31 mouse cellular contexts compared by ENCODE assay signal in genomic region chr15:11954190-11954589, GRCm38 (mm10). TPM values are rescaled to one million over a fixed set of nuclear protein-coding genes. Genes with fewer than 3 reads are reported as not detected.
DNase-seq lines count a peak whose midpoint lies in the region; ATAC-seq and TF ChIP-seq lines count a peak whose summit lies in the region.
"Had no signal": no experiment of that assay in that cellular context is flagged by ENCODE, and none has a peak within 500 bp of the region (broad histone marks: within the 10 kb centered on the region; RNA-seq: fewer than 3 reads in every experiment).

No protein-coding gene starts in this region.

- no peak overlapping the region for H3K4me3 ChIP-seq in hindbrain, postnatal 0 days (ENCODE audit: low read length)
- H3K4me3 ChIP-seq in hindbrain, embryonic 14.5 days (replicated peaks; ENCODE audit: low read length): no peak overlapping the region
- H3K4me3 ChIP-seq in embryonic facial prominence, embryonic 10.5 days: no peak overlapping the region
- H3K4me3 ChIP-seq: embryonic facial prominence, embryonic 13.5 days; erythroblast, embryonic 14.5 days; forebrain, embryonic 10.5 days; forebrain, embryonic 13.5 days; heart, embryonic 12.5 days; heart, embryonic 15.5 days; hindbrain, embryonic 10.5 days; hindbrain, embryonic 13.5 days had no signal

- no peaks in the 10 kb centered on the region for H3K27me3 ChIP-seq in hindbrain, postnatal 0 days (ENCODE audit: insufficient read depth, low read length)
- H3K27me3 ChIP-seq in hindbrain, embryonic 14.5 days (ENCODE audit: control insufficient read depth, insufficient read depth, low read length): no peaks in the 10 kb centered on the region
- no peaks in the 10 kb centered on the region for H3K27me3 ChIP-seq in embryonic facial prominence, embryonic 10.5 days (replicated peaks; ENCODE audit: low read depth, poor library complexity, severe bottlenecking)
- H3K27me3 ChIP-seq: CH12.LX; embryonic facial prominence, embryonic 13.5 days; forebrain, embryonic 13.5 days; heart, embryonic 12.5 days; heart, embryonic 15.5 days; hindbrain, embryonic 13.5 days had no signal

- no peak for ATAC-seq in hindbrain, postnatal 0 days
- ATAC-seq in hindbrain, embryonic 14.5 days (ENCODE audit: low FRiP score): no peak
- ATAC-seq: forebrain, embryonic 13.5 days; forebrain, embryonic 16.5 days; intestine, postnatal 0 days had no signal

- H3K36me3 ChIP-seq in hindbrain, postnatal 0 days (ENCODE audit: insufficient read depth, low read length): no peaks in the 10 kb centered on the region
- H3K36me3 ChIP-seq in hindbrain, embryonic 14.5 days (replicated peaks; ENCODE audit: control insufficient read depth, insufficient read depth): no peaks in the 10 kb centered on the region
- H3K36me3 ChIP-seq in embryonic facial prominence, embryonic 10.5 days (replicated peaks): no peaks in the 10 kb centered on the region
- H3K36me3 ChIP-seq: embryonic facial prominence, embryonic 13.5 days; forebrain, embryonic 10.5 days; G1E; heart, embryonic 12.5 days; heart, embryonic 15.5 days; hindbrain, embryonic 10.5 days; hindbrain, embryonic 13.5 days had no signal

- DNase-seq in adrenal gland, adult 2 months: peak; percentile 29
- DNase-seq in adrenal gland, adult 8-10 months: no peak
- DNase-seq in hindbrain, postnatal 0 days (ENCODE audit: low spot score): peak; percentile 12
- no peak for DNase-seq in hindbrain, embryonic 14.5 days (ENCODE audit: low spot score)
- peak; percentile 64 for DNase-seq in adipocyte (ENCODE audit: low spot score)
- peak; percentile 14 to 51 for DNase-seq in adrenal gland, postnatal 36 days
- no peak for DNase-seq in cerebellum, postnatal 14 days
- DNase-seq in embryonic facial prominence, embryonic 10.5 days (ENCODE audit: low spot score): no peak
- DNase-seq: B cell, adult 2 months; cerebellum, adult 18-20 months; cerebellum, adult 9-10 months; cerebellum, postnatal 25 days; gastrocnemius, postnatal 10 days; gastrocnemius, postnatal 36 days; heart, postnatal 10 days; heart, postnatal 36 days; kidney, adult 8-10 months had no signal

- H3K4me2 ChIP-seq in hindbrain, postnatal 0 days (ENCODE audit: low read depth, low read length): no peak overlapping the region
- H3K4me2 ChIP-seq in hindbrain, embryonic 14.5 days (replicated peaks): no peak overlapping the region
- H3K4me2 ChIP-seq: embryonic facial prominence, embryonic 13.5 days; forebrain, embryonic 13.5 days; heart, embryonic 12.5 days; heart, embryonic 15.5 days; hindbrain, embryonic 13.5 days had no signal

- no peak overlapping the region for H3K9ac ChIP-seq in hindbrain, postnatal 0 days (replicated peaks; ENCODE audit: low read length)
- H3K9ac ChIP-seq in hindbrain, embryonic 14.5 days: no peak overlapping the region
- H3K9ac ChIP-seq: embryonic facial prominence, embryonic 13.5 days; forebrain, embryonic 13.5 days; heart, embryonic 12.5 days; heart, embryonic 15.5 days; hindbrain, embryonic 13.5 days had no signal

- WGBS in hindbrain, postnatal 0 days: 47% methylated on average over 4 of the region's 4 CpGs
- WGBS in hindbrain, embryonic 14.5 days: 51% methylated on average over 4 of the region's 4 CpGs
- 70% methylated on average over 4 of the region's 4 CpGs for WGBS in embryonic facial prominence, embryonic 10.5 days

- H3K4me1 ChIP-seq in hindbrain, postnatal 0 days (ENCODE audit: insufficient read depth, low read length): no peaks in the 10 kb centered on the region
- no peaks in the 10 kb centered on the region for H3K4me1 ChIP-seq in hindbrain, embryonic 14.5 days (replicated peaks; ENCODE audit: control insufficient read depth, insufficient read depth, low read length)
- H3K4me1 ChIP-seq in embryonic facial prominence, embryonic 10.5 days: no peaks in the 10 kb centered on the region
- H3K4me1 ChIP-seq: embryonic facial prominence, embryonic 13.5 days; forebrain, embryonic 10.5 days; forebrain, embryonic 13.5 days; heart, embryonic 12.5 days; heart, embryonic 15.5 days; hindbrain, embryonic 10.5 days; hindbrain, embryonic 13.5 days had no signal

- TF ChIP-seq CTCF in hindbrain, postnatal 0 days (IDR thresholded peaks at IDR 0.05; ENCODE audit: low read depth): no peak

- H3K9me3 ChIP-seq in hindbrain, postnatal 0 days (ENCODE audit: low read length): no peaks in the 10 kb centered on the region
- no peaks in the 10 kb centered on the region for H3K9me3 ChIP-seq in hindbrain, embryonic 14.5 days (ENCODE audit: control insufficient read depth, low read length)
- no peaks in the 10 kb centered on the region for H3K9me3 ChIP-seq in embryonic facial prominence, embryonic 10.5 days
- H3K9me3 ChIP-seq: embryonic facial prominence, embryonic 13.5 days; forebrain, embryonic 10.5 days; forebrain, embryonic 13.5 days; G1E; heart, embryonic 12.5 days; heart, embryonic 15.5 days; hindbrain, embryonic 10.5 days; hindbrain, embryonic 13.5 days had no signal

- H3K27ac ChIP-seq in hindbrain, postnatal 0 days: no peak overlapping the region
- no peak overlapping the region for H3K27ac ChIP-seq in hindbrain, embryonic 14.5 days
- no peak overlapping the region for H3K27ac ChIP-seq in embryonic facial prominence, embryonic 10.5 days (replicated peaks)
- H3K27ac ChIP-seq: embryonic facial prominence, embryonic 13.5 days; forebrain, embryonic 10.5 days; forebrain, embryonic 13.5 days; heart, embryonic 15.5 days; hindbrain, embryonic 10.5 days; hindbrain, embryonic 13.5 days had no signal

RNA-seq across cellular contexts. Expression of gene Sub1, which starts 42.6 kb away (rescaled TPM):
- total RNA-seq in adrenal gland, adult 2 months (2021): 100 to 1,000 TPM; 175 to 199 TPM
- polyA plus RNA-seq in adrenal gland, adult 2 months (2012; rRNA removed): 0.47 and 0.56 TPM in 2 replicates
- 100 to 1,000 TPM; 132 to 209 (median 154) TPM for total RNA-seq in adrenal gland, adult 8-10 months (2022)
- total RNA-seq in hindbrain, postnatal 0 days (2014; rRNA removed): 86.7 and 87.2 TPM in 2 replicates
- polyA plus RNA-seq in hindbrain, postnatal 0 days (2015; fragmentation: Nextera tagmentation; extraction: Ambion mirVana): 585 and 630 TPM in 2 replicates
- 534 and 562 TPM in 2 replicates for polyA plus RNA-seq in hindbrain, embryonic 14.5 days (2014; fragmentation: Nextera tagmentation; extraction: Ambion mirVana)
- 100 to 1,000 TPM; 226 to 248 TPM for total RNA-seq in adrenal gland, postnatal 36 days (2021)
- 772 and 811 TPM in 2 replicates for polyA plus RNA-seq in embryonic facial prominence, embryonic 10.5 days (2016; fragmentation: Nextera tagmentation; extraction: Ambion mirVana)

RNA-seq across cellular contexts. Expression of gene Npr3, which starts 47.1 kb away (rescaled TPM):
- total RNA-seq in adrenal gland, adult 2 months (2021): 10 to 100 TPM; 10.8 to 23.9 TPM
- 9.0 and 9.8 TPM in 2 replicates for polyA plus RNA-seq in adrenal gland, adult 2 months (2012; rRNA removed)
- total RNA-seq in adrenal gland, adult 8-10 months (2022): 10 to 100 TPM; 12.6 to 98.6 (median 31.9) TPM
- total RNA-seq in hindbrain, postnatal 0 days (2014; rRNA removed): 1.3 and 2.9 TPM in 2 replicates
- 0.66 and 0.74 TPM in 2 replicates for polyA plus RNA-seq in hindbrain, postnatal 0 days (2015; fragmentation: Nextera tagmentation; extraction: Ambion mirVana)
- 1.5 and 1.8 TPM in 2 replicates for polyA plus RNA-seq in hindbrain, embryonic 14.5 days (2014; fragmentation: Nextera tagmentation; extraction: Ambion mirVana)
- total RNA-seq in adrenal gland, postnatal 36 days (2021): 10 to 100 TPM; 10.2 to 19.9 TPM
- polyA plus RNA-seq in embryonic facial prominence, embryonic 10.5 days (2016; fragmentation: Nextera tagmentation; extraction: Ambion mirVana): 3.9 and 4.4 TPM in 2 replicates
- total RNA-seq: CH12.LX; common myeloid progenitor, adult 5-6 weeks; granulocyte monocyte progenitor cell, adult 5-6 weeks had no signal
- polyA plus RNA-seq: erythroblast, embryonic 14.5 days; G1E had no signal

Comparison
In these comparisons a context has a peak if more than half of its experiments do, and no peak if none do; other contexts are left out.
1. DNase-seq: peak in adrenal gland, adult 2 months (single experiment), hindbrain, postnatal 0 days (single experiment), adipocyte (single experiment) and adrenal gland, postnatal 36 days (2 of 2); none in adrenal gland, adult 8-10 months (single experiment), hindbrain, embryonic 14.5 days (single experiment), cerebellum, postnatal 14 days (0 of 2) and embryonic facial prominence, embryonic 10.5 days (single experiment).